Mouse (Mus musculus) embryo, embryonic 11 days (tissue): ENCODE results near the gene Zcchc2.

Source experiments
- DNase-seq: peaks from one replicate; pipeline ENCODE4 v3.0.0-alpha.2; 2015

Gene Zcchc2

GRCm38 (mm10) chr1:106073166-106073565, 83.0 kb downstream of the Zcchc2 start:
- no peak for DNase-seq

- DNase-seq, result no peak
Observed at GRCm38 (mm10) chr1:106074141-106074540, 83.9 kb downstream of the Zcchc2 start.

GRCm38 (mm10) chr1:106074656-106075055, 84.5 kb downstream of the Zcchc2 start:
- DNase-seq, result no peak

GRCm38 (mm10) chr1:106076641-106077040, 86.4 kb downstream of the Zcchc2 start:
- DNase-seq, result no peak

GRCm38 (mm10) chr1:106077166-106077565, 87.0 kb downstream of the Zcchc2 start:
- DNase-seq, result no peak
